Mouse (Mus musculus): ENCODE data around the gene Cdk2ap1. TPM values are rescaled to one million over a fixed set of nuclear protein-coding genes. Genes with fewer than 3 reads are reported as not detected.
"Not testable (repeated sequence)": the region's sequence is repeated elsewhere in the genome, so short reads cannot be mapped to it uniquely, and the experiment has no call there.

The Cdk2ap1 gene
- total and polyA plus RNA-seq, 2 experiments from 2014 or later = 26.6 to 180 TPM

DNA sequence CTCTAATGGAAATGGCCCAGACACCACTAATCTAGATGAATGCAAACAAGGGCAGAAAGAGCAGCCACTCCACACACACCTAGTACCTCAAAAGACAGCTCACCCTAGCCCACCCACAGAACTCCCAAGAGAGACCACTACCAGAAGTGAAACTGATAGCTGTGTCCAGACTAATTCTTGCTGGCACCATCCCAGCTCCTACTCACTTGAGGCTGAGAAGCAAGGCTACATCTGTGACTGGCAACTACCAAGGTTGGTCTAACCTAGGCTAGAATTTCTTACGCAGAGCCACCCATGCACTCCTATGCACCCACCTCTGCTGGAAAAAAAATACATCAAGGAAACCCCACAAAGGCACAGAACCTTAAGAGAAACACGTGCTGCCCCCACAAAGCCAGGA, 12.5 kb downstream of the Cdk2ap1 start:
- DNase-seq (ENCODE audit: low spot score) (no peak), ATAC-seq (ENCODE audit: insufficient read depth, low read depth) (no peak)
- TF ChIP-seq CTCF (IDR thresholded peaks at IDR 0.05; ENCODE audit: low read depth) (no peak), EP300 (IDR thresholded peaks at IDR 0.05; ENCODE audit: low read depth) (no peak)
- H3K4me2 ChIP-seq (ENCODE audit: low read depth, low read length) = no peak overlapping the region
- H3K4me3 ChIP-seq (ENCODE audit: low read depth, low read length) = no peak overlapping the region
- H3K4me1 ChIP-seq (ENCODE audit: control insufficient read depth, insufficient read depth) = peaks cover 13% of the 10 kb centered on the region
- H3K9ac ChIP-seq (replicated peaks; ENCODE audit: low read depth, low read length) = no peak overlapping the region
- H3K36me3 ChIP-seq (replicated peaks; ENCODE audit: control insufficient read depth, insufficient read depth, low read length) = peaks cover 33% of the 10 kb centered on the region
- H3K27ac ChIP-seq (ENCODE audit: low read depth) = 0 out of 2 replicates have a peak overlapping the region, but pooled peaks have one; percentile 98
- WGBS = 83% methylated on average over 2 of the region's 2 CpGs
- no peaks in the 10 kb centered on the region for H3K27me3 ChIP-seq (ENCODE audit: control insufficient read depth, insufficient read depth, low read length)
- no peaks in the 10 kb centered on the region for H3K9me3 ChIP-seq (replicated peaks; ENCODE audit: control insufficient read depth, low read length)

GRCm38 (mm10) chr5:124349196-124349595, 13.7 kb downstream of the Cdk2ap1 start:
- DNase-seq (ENCODE audit: low spot score) (no peak), ATAC-seq (ENCODE audit: insufficient read depth, low read depth) (no peak)
- H3K4me1 ChIP-seq (ENCODE audit: control insufficient read depth, insufficient read depth) = peaks cover 13% of the 10 kb centered on the region
- H3K27me3 ChIP-seq (ENCODE audit: control insufficient read depth, insufficient read depth, low read length) = no peaks in the 10 kb centered on the region
- no peak overlapping the region for H3K27ac ChIP-seq (ENCODE audit: low read depth)
- TF ChIP-seq EP300 (IDR thresholded peaks at IDR 0.05; ENCODE audit: low read depth) = no peak
- no peak for TF ChIP-seq CTCF (IDR thresholded peaks at IDR 0.05; ENCODE audit: low read depth)
- no peak overlapping the region for H3K9ac ChIP-seq (replicated peaks; ENCODE audit: low read depth, low read length)
- H3K9me3 ChIP-seq (replicated peaks; ENCODE audit: control insufficient read depth, low read length) = no peaks in the 10 kb centered on the region
- 88% methylated on average over 17 of the region's 17 CpGs for WGBS
- H3K4me2 ChIP-seq (ENCODE audit: low read depth, low read length) = no peak overlapping the region
- H3K36me3 ChIP-seq (replicated peaks; ENCODE audit: control insufficient read depth, insufficient read depth, low read length) = peaks cover 41% of the 10 kb centered on the region
- H3K4me3 ChIP-seq (ENCODE audit: low read depth, low read length) = no peak overlapping the region

- DNase-seq (ENCODE audit: low spot score) = no peak
- 72% methylated on average over 8 of the region's 8 CpGs for WGBS
Observed at GRCm38 (mm10) chr5:124342897-124343296, 20.0 kb downstream of the Cdk2ap1 start.

GRCm38 (mm10) chr5:124341753-124342339, 21.0 kb downstream of the Cdk2ap1 start:
- not testable (repeated sequence) for H3K4me3 ChIP-seq (ENCODE audit: low read depth, low read length); H3K9me3 ChIP-seq (replicated peaks; ENCODE audit: control insufficient read depth, low read length); H3K4me1 ChIP-seq (ENCODE audit: control insufficient read depth, insufficient read depth); H3K27me3 ChIP-seq (ENCODE audit: control insufficient read depth, insufficient read depth, low read length); H3K27ac ChIP-seq (ENCODE audit: low read depth); H3K4me2 ChIP-seq (ENCODE audit: low read depth, low read length); DNase-seq (ENCODE audit: low spot score); H3K9ac ChIP-seq (replicated peaks; ENCODE audit: low read depth, low read length)
- whole genome bisulfite sequencing = 62% methylated on average over 6 of the region's 6 CpGs
- ATAC-seq (ENCODE audit: insufficient read depth, low read depth) = peak; percentile 37; the same call in 1 of the 2 replicates
- H3K36me3 ChIP-seq (replicated peaks; ENCODE audit: control insufficient read depth, insufficient read depth, low read length) = peaks cover 18% of the 10 kb centered on the region
- TF ChIP-seq CTCF (IDR thresholded peaks at IDR 0.05; ENCODE audit: low read depth) = 0 out of 2 replicates have a peak, but pooled peaks have one; percentile 4

More at GRCm38 (mm10) chr5:124342897-124343296, 20.0 kb downstream of the Cdk2ap1 start:
- Histone ChIP-seq H3K4me2 (ENCODE audit: low read depth, low read length) (no peak overlapping the region), H3K4me3 (ENCODE audit: low read depth, low read length) (no peak overlapping the region), H3K9ac (replicated peaks; ENCODE audit: low read depth, low read length) (no peak overlapping the region), H3K9me3 (replicated peaks; ENCODE audit: control insufficient read depth, low read length) (no peaks in the 10 kb centered on the region), H3K36me3 (replicated peaks; ENCODE audit: control insufficient read depth, insufficient read depth, low read length) (peaks cover 21% of the 10 kb centered on the region), H3K27ac (ENCODE audit: low read depth) (no peak overlapping the region), H3K27me3 (ENCODE audit: control insufficient read depth, insufficient read depth, low read length) (no peaks in the 10 kb centered on the region), H3K4me1 (ENCODE audit: control insufficient read depth, insufficient read depth) (no peaks in the 10 kb centered on the region)
- ATAC-seq (ENCODE audit: insufficient read depth, low read depth) = no peak
- TF ChIP-seq EP300 (IDR thresholded peaks at IDR 0.05; ENCODE audit: low read depth) (no peak), CTCF (IDR thresholded peaks at IDR 0.05; ENCODE audit: low read depth) (no peak)

DNA sequence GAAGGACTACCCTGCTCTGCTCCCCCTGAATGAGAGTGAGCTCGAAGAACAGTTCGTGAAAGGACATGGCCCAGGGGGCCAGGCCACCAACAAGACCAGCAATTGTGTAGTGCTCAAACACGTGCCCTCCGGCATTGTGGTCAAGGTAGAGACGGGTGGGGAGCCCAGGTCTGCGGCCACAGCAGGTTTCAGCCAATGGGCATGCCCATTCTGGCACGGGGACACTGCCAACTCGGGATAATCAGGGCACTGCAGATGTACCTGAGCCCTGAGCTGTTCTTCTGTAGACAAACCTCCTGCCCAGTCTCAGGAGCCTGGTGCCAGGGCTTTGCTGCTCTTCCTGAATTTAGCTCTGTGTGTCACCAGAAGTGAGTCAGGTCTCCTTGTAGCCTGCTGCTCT, 24.1 kb downstream of the Cdk2ap1 start:
- no peak overlapping the region for H3K27ac ChIP-seq (ENCODE audit: low read depth)
- WGBS = 86% methylated on average over 8 of the region's 8 CpGs
- ATAC-seq (ENCODE audit: insufficient read depth, low read depth) (no peak), DNase-seq (ENCODE audit: low spot score) (no peak)
- no peak overlapping the region for H3K4me3 ChIP-seq (ENCODE audit: low read depth, low read length)
- no peak for TF ChIP-seq EP300 (IDR thresholded peaks at IDR 0.05; ENCODE audit: low read depth)
- no peak for TF ChIP-seq CTCF (IDR thresholded peaks at IDR 0.05; ENCODE audit: low read depth)
- H3K4me1 ChIP-seq (ENCODE audit: control insufficient read depth, insufficient read depth) = peaks cover 21% of the 10 kb centered on the region
- H3K4me2 ChIP-seq (ENCODE audit: low read depth, low read length) = no peak overlapping the region
- H3K9ac ChIP-seq (replicated peaks; ENCODE audit: low read depth, low read length) = no peak overlapping the region
- H3K9me3 ChIP-seq (replicated peaks; ENCODE audit: control insufficient read depth, low read length) = no peaks in the 10 kb centered on the region
- no peaks in the 10 kb centered on the region for H3K36me3 ChIP-seq (replicated peaks; ENCODE audit: control insufficient read depth, insufficient read depth, low read length)
- no peaks in the 10 kb centered on the region for H3K27me3 ChIP-seq (ENCODE audit: control insufficient read depth, insufficient read depth, low read length)

DNA sequence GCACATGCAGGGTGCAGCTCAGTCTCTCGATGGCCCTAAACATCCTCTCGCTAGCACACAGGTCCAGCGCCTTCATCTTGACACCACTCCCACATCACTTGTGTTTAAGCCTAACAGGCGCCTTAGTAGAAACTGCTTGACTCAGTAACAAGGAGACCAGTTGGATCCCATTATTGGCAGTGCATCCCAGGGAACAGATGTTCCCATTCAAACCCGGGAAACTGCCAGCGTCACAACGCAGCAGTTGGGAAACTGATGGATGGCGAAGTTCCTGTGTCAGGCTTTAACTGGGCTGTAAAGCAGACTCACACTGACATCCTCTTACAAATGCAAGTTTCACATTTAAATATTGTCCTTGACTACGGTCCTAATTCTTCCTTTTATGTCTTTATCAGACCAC, 25.0 kb downstream of the Cdk2ap1 start:
- peaks cover 23% of the 10 kb centered on the region for H3K4me1 ChIP-seq (ENCODE audit: control insufficient read depth, insufficient read depth)
- H3K9me3 ChIP-seq (replicated peaks; ENCODE audit: control insufficient read depth, low read length) = no peaks in the 10 kb centered on the region
- no peak for ATAC-seq (ENCODE audit: insufficient read depth, low read depth)
- no peak overlapping the region for H3K27ac ChIP-seq (ENCODE audit: low read depth)
- WGBS = 69% methylated on average over 9 of the region's 9 CpGs
- no peak overlapping the region for H3K9ac ChIP-seq (replicated peaks; ENCODE audit: low read depth, low read length)
- TF ChIP-seq CTCF (IDR thresholded peaks at IDR 0.05; ENCODE audit: low read depth) (no peak), EP300 (IDR thresholded peaks at IDR 0.05; ENCODE audit: low read depth) (no peak)
- H3K36me3 ChIP-seq (replicated peaks; ENCODE audit: control insufficient read depth, insufficient read depth, low read length) = no peaks in the 10 kb centered on the region
- H3K4me3 ChIP-seq (ENCODE audit: low read depth, low read length) = no peak overlapping the region
- no peak overlapping the region for H3K4me2 ChIP-seq (ENCODE audit: low read depth, low read length)
- no peaks in the 10 kb centered on the region for H3K27me3 ChIP-seq (ENCODE audit: control insufficient read depth, insufficient read depth, low read length)
- no peak for DNase-seq (ENCODE audit: low spot score)

Data from heart, postnatal 0 days (tissue).